Mouse (Mus musculus) frontal cortex, postnatal 36 days (tissue): ENCODE data around the gene Hnrnpu.
"Not testable (repeated sequence)": the region's sequence is repeated elsewhere in the genome, so short reads cannot be mapped to it uniquely, and the experiment has no call there.

Experiments used
- DNase-seq, 2 experiments: peaks; one replicate each; pipeline ENCODE4 v3.0.0; 2022; ENCODE audit warnings: low spot score in 2 of 2

The Hnrnpu gene

GRCm38 (mm10) chr1:178337551-178338317 is at the start of gene Hnrnpu:
Hnrnpu (minus strand) TSS chr1:178337797.
- DNase-seq, result peak; percentile 93 to 97

GRCm38 (mm10) chr1:178382165-178382564 is 44.6 kb upstream of the Hnrnpu start:
- DNase-seq, result no peak

- no peak for DNase-seq
Observed at GRCm38 (mm10) chr1:178379224-178379623, 41.6 kb upstream of the Hnrnpu start.

- no peak for DNase-seq
Observed at GRCm38 (mm10) chr1:178378115-178378514, 40.5 kb upstream of the Hnrnpu start.

GRCm38 (mm10) chr1:178376907-178377306 is 39.3 kb upstream of the Hnrnpu start:
- DNase-seq, result no peak

- DNase-seq, result no peak
Observed at GRCm38 (mm10) chr1:178376061-178376460, 38.5 kb upstream of the Hnrnpu start.

GRCm38 (mm10) chr1:178375381-178375780 is 37.8 kb upstream of the Hnrnpu start:
- no peak for DNase-seq

- DNase-seq, result no peak
Observed at GRCm38 (mm10) chr1:178372681-178373080, 35.1 kb upstream of the Hnrnpu start.

GRCm38 (mm10) chr1:178369272-178369651 is 31.7 kb upstream of the Hnrnpu start:
- no peak for DNase-seq

- DNase-seq, result peak; percentile 93 to 97
Observed at GRCm38 (mm10) chr1:178368548-178369271, 31.1 kb upstream of the Hnrnpu start.

- DNase-seq, result no peak
Observed at GRCm38 (mm10) chr1:178368121-178368520, 30.5 kb upstream of the Hnrnpu start.

GRCm38 (mm10) chr1:178365171-178365570 is 27.6 kb upstream of the Hnrnpu start:
- DNase-seq, result no peak

GRCm38 (mm10) chr1:178360702-178361101 is 23.1 kb upstream of the Hnrnpu start:
- DNase-seq, result no peak

- DNase-seq, result no peak
Observed at GRCm38 (mm10) chr1:178360264-178360663, 22.7 kb upstream of the Hnrnpu start.

- DNase-seq, result peak; percentile 72 to 89
Observed at GRCm38 (mm10) chr1:178357776-178358710, 20.4 kb upstream of the Hnrnpu start.

- DNase-seq, result no peak
Observed at GRCm38 (mm10) chr1:178354576-178354975, 17.0 kb upstream of the Hnrnpu start.

GRCm38 (mm10) chr1:178351643-178352042 is 14.0 kb upstream of the Hnrnpu start:
- DNase-seq, result no peak

GRCm38 (mm10) chr1:178350792-178351191 is 13.2 kb upstream of the Hnrnpu start:
- DNase-seq, result no peak

- DNase-seq, result not testable (repeated sequence)
Observed at GRCm38 (mm10) chr1:178344071-178344805, 6.6 kb upstream of the Hnrnpu start.

GRCm38 (mm10) chr1:178342612-178343011 is 5.0 kb upstream of the Hnrnpu start:
- no peak for DNase-seq

- DNase-seq, result no peak
Observed at GRCm38 (mm10) chr1:178342063-178342462, 4.5 kb upstream of the Hnrnpu start.
